Comparison of ENCODE assay signal across 18 mouse cellular contexts in the genomic region with DNA sequence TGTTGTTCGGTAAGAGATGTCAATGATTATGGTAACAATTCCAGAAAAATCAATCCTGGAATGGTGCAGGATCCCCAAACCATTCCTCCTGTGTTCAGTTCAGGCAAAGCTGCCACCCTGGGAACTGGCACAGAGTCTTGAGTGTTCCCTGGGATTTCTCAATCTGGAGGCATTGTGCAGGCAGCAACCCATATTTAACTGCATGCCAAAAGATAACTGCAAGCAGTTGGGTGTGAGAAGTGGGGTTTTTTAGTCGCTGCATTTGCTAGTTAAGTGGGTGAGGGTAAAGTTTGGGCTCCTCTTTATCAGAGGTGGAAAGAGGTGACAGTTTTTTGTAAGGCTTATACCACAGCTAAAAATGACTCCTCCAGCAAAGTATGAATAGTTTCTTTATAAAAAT. TPM values are rescaled to one million over a fixed set of nuclear protein-coding genes. Genes with fewer than 3 reads are reported as not detected.
DNase-seq lines count a peak whose midpoint lies in the region; ATAC-seq and TF ChIP-seq lines count a peak whose summit lies in the region.
"Had no signal": no experiment of that assay in that cellular context is flagged by ENCODE, and none has a peak within 500 bp of the region (broad histone marks: within the 10 kb centered on the region; RNA-seq: fewer than 3 reads in every experiment).

No protein-coding gene starts in this region.

- DNase-seq in frontal cortex, postnatal 14 days (ENCODE audit: low spot score in 2 of 2) = no peak
- peak; percentile 32 to 48 for DNase-seq in left cerebral cortex, adult 18-20 months (ENCODE audit: low spot score in 2 of 2)
- no peak for DNase-seq in left cerebral cortex, adult 11 months (ENCODE audit: low spot score)
- peak; percentile 20 for DNase-seq in brain, embryonic 14.5 days (ENCODE audit: low read depth)
- DNase-seq in right cerebral cortex, postnatal 25 days = peak; percentile 42
- no peak for DNase-seq in MN1 (ENCODE audit: low spot score)
- DNase-seq: B cell, adult 2 months; cerebellum, adult 11 months; cerebellum, postnatal 25 days; gastrocnemius, postnatal 10 days; thymus, postnatal 36 days had no signal

- no peak for TF ChIP-seq CTCF in brain, embryonic 14.5 days (IDR thresholded peaks at IDR 0.05; ENCODE audit: borderline replicate concordance, extremely low read depth, insufficient read depth, insufficient read length)

- TF ChIP-seq POLR2A in brain, embryonic 14.5 days (IDR thresholded peaks at IDR 0.05; ENCODE audit: borderline replicate concordance, extremely low read depth, insufficient read depth, insufficient read length, poor library complexity, severe bottlenecking) = no peak

- ATAC-seq in frontal cortex, adult (ENCODE audit: low TSS enrichment) = peak; percentile 62
- ATAC-seq: lung, postnatal 0 days; midbrain, embryonic 16.5 days had no signal

RNA-seq across cellular contexts. Expression of a gene that starts 2.8 kb away (rescaled TPM):
- 10 to 100 TPM; 19.8 TPM for total RNA-seq in left cerebral cortex, adult 18-20 months (2021)
- 19.1 and 29.7 TPM in 2 replicates for polyA plus RNA-seq in brain, embryonic 14.5 days (2012; rRNA removed)

RNA-seq across cellular contexts. Expression of a gene that starts 7.8 kb away (rescaled TPM):
- total RNA-seq in left cerebral cortex, adult 18-20 months (2021) = 1 to 10 TPM; 9.1 to 9.5 TPM
- polyA plus RNA-seq in brain, embryonic 14.5 days (2012; rRNA removed) = 12.0 and 12.2 TPM in 2 replicates

RNA-seq across cellular contexts. Expression of a gene that starts 32.6 kb away (rescaled TPM):
- total RNA-seq in left cerebral cortex, adult 18-20 months (2021) = under 1 TPM; 0.19 to 0.21 TPM
- 0.29 and 0.30 TPM in 2 replicates for polyA plus RNA-seq in brain, embryonic 14.5 days (2012; rRNA removed)
- total RNA-seq: megakaryocyte progenitor cell, adult 5-6 weeks had no signal
- polyA plus RNA-seq: heart, embryonic 16.5 days; large intestine, adult 2 months; liver, embryonic 15.5 days had no signal

Comparison
In these comparisons a context has a peak if more than half of its experiments do, and no peak if none do; other contexts are left out.
1. DNase-seq: peak in left cerebral cortex, adult 18-20 months (2 of 2), brain, embryonic 14.5 days (single experiment) and right cerebral cortex, postnatal 25 days (single experiment); none in frontal cortex, postnatal 14 days (0 of 2), left cerebral cortex, adult 11 months (single experiment) and MN1 (single experiment).